Comparison of ENCODE assay signal across 8 mouse cellular contexts in the genomic region with DNA sequence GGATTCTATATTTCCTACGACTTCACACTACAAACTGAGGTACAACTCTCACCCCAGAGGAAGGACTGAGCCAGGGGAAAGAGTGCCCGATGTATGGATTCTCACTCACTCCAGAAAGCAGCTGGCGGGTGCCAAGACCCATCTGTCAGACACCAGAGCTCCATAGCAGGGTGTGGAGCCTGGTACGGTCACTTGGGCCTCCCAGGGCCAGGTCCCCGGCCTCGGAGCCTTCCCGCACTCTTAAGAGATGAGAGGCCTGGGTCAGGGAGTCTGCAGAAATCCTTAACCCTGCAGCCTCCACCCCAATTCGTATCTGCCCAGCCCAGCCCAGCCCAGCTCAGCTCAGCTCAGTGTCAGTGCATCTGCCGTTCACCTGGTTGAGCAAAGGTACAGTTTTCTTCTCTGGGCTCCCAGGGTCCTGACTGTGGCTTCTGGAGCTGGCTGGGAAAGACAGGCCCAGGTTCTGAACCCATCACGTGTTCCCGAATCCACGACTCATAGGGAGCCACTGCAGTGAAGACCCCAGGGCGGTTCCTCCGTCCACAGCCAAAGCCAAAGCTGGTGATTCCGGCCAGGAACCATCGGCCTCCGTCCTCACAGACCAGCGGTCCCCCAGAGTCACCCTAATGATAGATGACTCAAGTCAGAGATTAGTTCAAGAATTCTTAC. TPM values are rescaled to one million over a fixed set of nuclear protein-coding genes. Genes with fewer than 3 reads are reported as not detected.
DNase-seq lines count a peak whose midpoint lies in the region; ATAC-seq and TF ChIP-seq lines count a peak whose summit lies in the region.

No protein-coding gene starts in this region.

- peaks cover 27% of the 10 kb centered on the region for H3K4me1 ChIP-seq in erythroblast, embryonic 14.5 days (ENCODE audit: control insufficient read depth)
- H3K4me1 ChIP-seq in forebrain, embryonic 14.5 days (ENCODE audit: control insufficient read depth, insufficient read depth, low read length): peaks cover 8% of the 10 kb centered on the region
- peaks cover 44% of the 10 kb centered on the region for H3K4me1 ChIP-seq in liver, embryonic 13.5 days (replicated peaks)

- no peaks in the 10 kb centered on the region for H3K9me3 ChIP-seq in erythroblast, embryonic 14.5 days (ENCODE audit: control insufficient read depth, low read length)
- no peaks in the 10 kb centered on the region for H3K9me3 ChIP-seq in forebrain, embryonic 14.5 days (replicated peaks; ENCODE audit: control insufficient read depth, low read length)
- H3K9me3 ChIP-seq in liver, embryonic 13.5 days (replicated peaks): no peaks in the 10 kb centered on the region

- no peaks in the 10 kb centered on the region for H3K36me3 ChIP-seq in erythroblast, embryonic 14.5 days (ENCODE audit: control insufficient read depth)
- no peaks in the 10 kb centered on the region for H3K36me3 ChIP-seq in C2C12 (ENCODE audit: control insufficient read depth, insufficient read depth)
- no peaks in the 10 kb centered on the region for H3K36me3 ChIP-seq in forebrain, embryonic 14.5 days (ENCODE audit: control insufficient read depth, insufficient read depth, low read length)
- no peaks in the 10 kb centered on the region for H3K36me3 ChIP-seq in liver, embryonic 13.5 days

- no peak for TF ChIP-seq CTCF in C2C12 (IDR thresholded peaks at IDR 0.05; ENCODE audit: control insufficient read depth, insufficient read depth, insufficient read length)

- peak overlapping the region; percentile 84 for H3K9ac ChIP-seq in forebrain, embryonic 14.5 days (ENCODE audit: low read length)
- peak overlapping the region; percentile 86 for H3K9ac ChIP-seq in liver, embryonic 13.5 days

- peak overlapping the region; percentile 87 for H3ac ChIP-seq in C2C12 (ENCODE audit: control insufficient read depth, insufficient read length, low read depth)

- H3K4me3 ChIP-seq in erythroblast, embryonic 14.5 days (replicated peaks): peak overlapping the region; percentile 80
- no peak overlapping the region for H3K4me3 ChIP-seq in C2C12 (ENCODE audit: insufficient read depth, poor library complexity, severe bottlenecking)
- H3K4me3 ChIP-seq in forebrain, embryonic 14.5 days (ENCODE audit: low read depth, low read length): peak overlapping the region; percentile 74
- H3K4me3 ChIP-seq in liver, embryonic 13.5 days (replicated peaks): peak overlapping the region; percentile 77

- 58% methylated on average over 18 of the region's 18 CpGs for WGBS in forebrain, embryonic 14.5 days
- 55% methylated on average over 18 of the region's 18 CpGs for WGBS in liver, embryonic 13.5 days (ENCODE audit: insufficient replicate concordance)

- no peak for ATAC-seq in erythroblast, adult 5-6 weeks (replicated peaks; ENCODE audit: low FRiP score, poor library complexity, severe bottlenecking)
- ATAC-seq in forebrain, embryonic 14.5 days: no peak
- ATAC-seq in liver, embryonic 13.5 days (ENCODE audit: low read depth): no peak

- no peaks in the 10 kb centered on the region for H3K79me3 ChIP-seq in C2C12 (ENCODE audit: low read depth)

- peak overlapping the region; percentile 98 for H3K4me2 ChIP-seq in forebrain, embryonic 14.5 days (ENCODE audit: low read length)
- H3K4me2 ChIP-seq in liver, embryonic 13.5 days: peak overlapping the region; percentile 100

- H3K79me2 ChIP-seq in C2C12 (ENCODE audit: control insufficient read depth, insufficient read depth): no peaks in the 10 kb centered on the region

- DNase-seq in forebrain, embryonic 14.5 days (ENCODE audit: low spot score): no peak
- DNase-seq in liver, embryonic 13.5 days: no peak
- DNase-seq in ovary, postnatal 10 days (ENCODE audit: low spot score): no peak
- DNase-seq in adrenal gland, postnatal 36 days: no peak
- DNase-seq in left cerebral cortex, postnatal 36 days (ENCODE audit: low spot score in 2 of 2): no peak

- no peak overlapping the region for H3K27ac ChIP-seq in forebrain, embryonic 14.5 days (ENCODE audit: low read depth, low read length)
- no peak overlapping the region for H3K27ac ChIP-seq in liver, embryonic 13.5 days

- intact Hi-C loops in left cerebral cortex, postnatal 36 days (cut with DNase I): loop anchor here (5.0 kb wide), 2 partner anchors 134 to 159 kb away; a partner anchor contains a TSS

- no peaks in the 10 kb centered on the region for H3K27me3 ChIP-seq in erythroblast, embryonic 14.5 days (ENCODE audit: control insufficient read depth)
- H3K27me3 ChIP-seq in C2C12 (ENCODE audit: control insufficient read depth, insufficient read depth, insufficient read length): no peaks in the 10 kb centered on the region
- no peaks in the 10 kb centered on the region for H3K27me3 ChIP-seq in forebrain, embryonic 14.5 days (replicated peaks; ENCODE audit: control insufficient read depth, insufficient read depth, low read length)
- no peaks in the 10 kb centered on the region for H3K27me3 ChIP-seq in liver, embryonic 13.5 days

TF ChIP-seq in C2C12, 6 proteins besides CTCF, POLR2A, EP300 and RAD21:
- TF ChIP-seq CEBPB (IDR thresholded peaks at IDR 0.05; ENCODE audit: low read depth): no peak
- no peak for TF ChIP-seq USF1 (IDR thresholded peaks at IDR 0.05; ENCODE audit: low read depth)
- TF ChIP-seq MYOG (IDR thresholded peaks at IDR 0.05; ENCODE audit: control insufficient read depth, extremely low read depth, insufficient read length): no peak
- no peak for TF ChIP-seq FOSL1 (IDR thresholded peaks at IDR 0.05; ENCODE audit: insufficient read depth, low read length, poor library complexity, severe bottlenecking)
- TF ChIP-seq MYOD1 (IDR thresholded peaks at IDR 0.05; ENCODE audit: control insufficient read depth, insufficient read length, low read depth): no peak
- no peak for TF ChIP-seq MAX (IDR thresholded peaks at IDR 0.05)

RNA-seq across cellular contexts. Expression of a gene that starts 6.4 kb away (rescaled TPM):
- 0.04 TPM in 1 of 2 replicates, not detected in the other for polyA plus RNA-seq in erythroblast, embryonic 14.5 days (2012)
- total RNA-seq in erythroblast, adult 5-6 weeks (2015; ENCODE audit: low replicate concordance): not detected in 2 replicates
- total RNA-seq in erythroblast, adult 5-6 weeks (2017; ENCODE audit: low replicate concordance): not detected in 2 replicates
- not detected for polyA plus RNA-seq in C2C12 (2012; fragmentation: generic; extraction: Trizol)
- polyA plus RNA-seq in forebrain, embryonic 14.5 days (2014; fragmentation: Nextera tagmentation; extraction: Ambion mirVana): 0.17 TPM in 1 of 2 replicates, not detected in the other
- polyA plus RNA-seq in liver, embryonic 13.5 days (2015; fragmentation: Nextera tagmentation; extraction: Ambion mirVana): 5.8 and 6.4 TPM in 2 replicates
- not detected for total RNA-seq in adrenal gland, postnatal 36 days (2021)
- total RNA-seq in left cerebral cortex, postnatal 36 days (2021): not detected

RNA-seq across cellular contexts. Expression of a gene that starts 10.2 kb away (rescaled TPM):
- polyA plus RNA-seq in erythroblast, embryonic 14.5 days (2012): 0.21 and 0.28 TPM in 2 replicates
- total RNA-seq in erythroblast, adult 5-6 weeks (2015; ENCODE audit: low replicate concordance): not detected in 2 replicates
- not detected in 2 replicates for total RNA-seq in erythroblast, adult 5-6 weeks (2017; ENCODE audit: low replicate concordance)
- polyA plus RNA-seq in C2C12 (2012; fragmentation: generic; extraction: Trizol): 4.7 TPM
- polyA plus RNA-seq in forebrain, embryonic 14.5 days (2014; fragmentation: Nextera tagmentation; extraction: Ambion mirVana): 12.3 and 12.9 TPM in 2 replicates
- 4.0 and 4.1 TPM in 2 replicates for polyA plus RNA-seq in liver, embryonic 13.5 days (2015; fragmentation: Nextera tagmentation; extraction: Ambion mirVana)
- total RNA-seq in adrenal gland, postnatal 36 days (2021): 10 to 100 TPM in 1 of 2 experiments, 1 to 10 TPM in 1; 6.7 to 10.7 TPM
- 10 to 100 TPM in 1 of 2 experiments, 1 to 10 TPM in 1; 8.2 to 10.2 TPM for total RNA-seq in left cerebral cortex, postnatal 36 days (2021)

RNA-seq across cellular contexts. Expression of a gene that starts 24.0 kb away (rescaled TPM):
- 0.44 and 0.49 TPM in 2 replicates for polyA plus RNA-seq in erythroblast, embryonic 14.5 days (2012)
- 3.5 and 4.4 TPM in 2 replicates for total RNA-seq in erythroblast, adult 5-6 weeks (2015; ENCODE audit: low replicate concordance)
- total RNA-seq in erythroblast, adult 5-6 weeks (2017; ENCODE audit: low replicate concordance): 9.5 and 16.4 TPM in 2 replicates
- polyA plus RNA-seq in C2C12 (2012; fragmentation: generic; extraction: Trizol): 18.7 TPM
- polyA plus RNA-seq in forebrain, embryonic 14.5 days (2014; fragmentation: Nextera tagmentation; extraction: Ambion mirVana): 51.1 and 56.7 TPM in 2 replicates
- polyA plus RNA-seq in liver, embryonic 13.5 days (2015; fragmentation: Nextera tagmentation; extraction: Ambion mirVana): 20.5 and 22.7 TPM in 2 replicates
- total RNA-seq in adrenal gland, postnatal 36 days (2021): 10 to 100 TPM; 25.9 to 27.9 TPM
- 10 to 100 TPM; 27.6 to 34.8 TPM for total RNA-seq in left cerebral cortex, postnatal 36 days (2021)

RNA-seq across cellular contexts. Expression of a gene that starts 30.9 kb away (rescaled TPM):
- polyA plus RNA-seq in erythroblast, embryonic 14.5 days (2012): 39.4 and 42.2 TPM in 2 replicates
- 59.6 and 159 TPM in 2 replicates for total RNA-seq in erythroblast, adult 5-6 weeks (2015; ENCODE audit: low replicate concordance)
- total RNA-seq in erythroblast, adult 5-6 weeks (2017; ENCODE audit: low replicate concordance): 19.3 and 43.4 TPM in 2 replicates
- 468 TPM for polyA plus RNA-seq in C2C12 (2012; fragmentation: generic; extraction: Trizol)
- polyA plus RNA-seq in forebrain, embryonic 14.5 days (2014; fragmentation: Nextera tagmentation; extraction: Ambion mirVana): 55.9 and 60.1 TPM in 2 replicates
- polyA plus RNA-seq in liver, embryonic 13.5 days (2015; fragmentation: Nextera tagmentation; extraction: Ambion mirVana): 160 and 170 TPM in 2 replicates
- 100 to 1,000 TPM; 170 to 229 TPM for total RNA-seq in adrenal gland, postnatal 36 days (2021)
- 100 to 1,000 TPM; 259 to 349 TPM for total RNA-seq in left cerebral cortex, postnatal 36 days (2021)

RNA-seq across cellular contexts. Expression of a gene that starts 32.5 kb away (rescaled TPM):
- polyA plus RNA-seq in erythroblast, embryonic 14.5 days (2012): 13.1 and 18.3 TPM in 2 replicates
- 25.1 and 43.8 TPM in 2 replicates for total RNA-seq in erythroblast, adult 5-6 weeks (2015; ENCODE audit: low replicate concordance)
- total RNA-seq in erythroblast, adult 5-6 weeks (2017; ENCODE audit: low replicate concordance): 12.5 and 12.9 TPM in 2 replicates
- polyA plus RNA-seq in C2C12 (2012; fragmentation: generic; extraction: Trizol): 52.4 TPM
- 108 and 131 TPM in 2 replicates for polyA plus RNA-seq in forebrain, embryonic 14.5 days (2014; fragmentation: Nextera tagmentation; extraction: Ambion mirVana)
- polyA plus RNA-seq in liver, embryonic 13.5 days (2015; fragmentation: Nextera tagmentation; extraction: Ambion mirVana): 64.4 and 70.0 TPM in 2 replicates
- 100 to 1,000 TPM; 101 to 115 TPM for total RNA-seq in adrenal gland, postnatal 36 days (2021)
- total RNA-seq in left cerebral cortex, postnatal 36 days (2021): 10 to 100 TPM; 36.4 to 46.4 TPM

Comparison
In these comparisons a context has a peak if more than half of its experiments do, and no peak if none do; other contexts are left out.
1. RNA of a gene that starts 24.0 kb away (polyA plus RNA-seq): 51.1 to 56.7 TPM in forebrain, embryonic 14.5 days, 20.5 to 22.7 TPM in liver, embryonic 13.5 days and 18.7 TPM in C2C12 (single experiment); 0.44 to 0.49 TPM in erythroblast, embryonic 14.5 days; every median in the first group is over 10 times any median in the second.